Mouse (Mus musculus): Measurements from ENCODE around the gene Tango6. TPM values are rescaled to one million over a fixed set of nuclear protein-coding genes. Genes with fewer than 3 reads are reported as not detected.

Gene Tango6
- polyA plus RNA-seq, 1 experiment: not detected

- Histone ChIP-seq H3K4me3 (ENCODE audit: insufficient read depth, low read depth, low read length) (no peak overlapping the region), H3K27ac (ENCODE audit: insufficient read depth, low read depth, low read length) (no peak overlapping the region), H3K4me1 (ENCODE audit: control insufficient read depth, insufficient read depth, low read length) (peaks cover 6% of the 10 kb centered on the region)
- 22% methylated on average over 7 of the region's 7 CpGs for WGBS
- TF ChIP-seq POLR2A (IDR thresholded peaks at IDR 0.05; ENCODE audit: insufficient read depth, low read depth, low read length): no peak
Observed at GRCm38 (mm10) chr8:106761867-106762523, 79.1 kb downstream of the Tango6 start.

GRCm38 (mm10) chr8:106764529-106764928 is 81.7 kb downstream of the Tango6 start:
- peaks cover 6% of the 10 kb centered on the region for H3K4me1 ChIP-seq (ENCODE audit: control insufficient read depth, insufficient read depth, low read length)
- no peak overlapping the region for H3K27ac ChIP-seq (ENCODE audit: insufficient read depth, low read depth, low read length)
- no peak overlapping the region for H3K4me3 ChIP-seq (ENCODE audit: insufficient read depth, low read depth, low read length)
- WGBS: 85% methylated on average over 1 of the region's 1 CpGs
- TF ChIP-seq POLR2A (IDR thresholded peaks at IDR 0.05; ENCODE audit: insufficient read depth, low read depth, low read length) (no peak), CTCF (IDR thresholded peaks at IDR 0.05; ENCODE audit: insufficient read depth, low read depth, low read length) (no peak)

GRCm38 (mm10) chr8:106765570-106765969 is 82.7 kb downstream of the Tango6 start:
- Histone ChIP-seq H3K4me1 (ENCODE audit: control insufficient read depth, insufficient read depth, low read length) (peaks cover 6% of the 10 kb centered on the region), H3K4me3 (ENCODE audit: insufficient read depth, low read depth, low read length) (no peak overlapping the region), H3K27ac (ENCODE audit: insufficient read depth, low read depth, low read length) (no peak overlapping the region)
- TF ChIP-seq POLR2A (IDR thresholded peaks at IDR 0.05; ENCODE audit: insufficient read depth, low read depth, low read length) (no peak), CTCF (IDR thresholded peaks at IDR 0.05; ENCODE audit: insufficient read depth, low read depth, low read length) (no peak)
- WGBS: 96% methylated on average over 2 of the region's 2 CpGs

GRCm38 (mm10) chr8:106766736-106767135 is 83.9 kb downstream of the Tango6 start:
- no peak overlapping the region for H3K4me3 ChIP-seq (ENCODE audit: insufficient read depth, low read depth, low read length)
- peaks cover 3% of the 10 kb centered on the region for H3K4me1 ChIP-seq (ENCODE audit: control insufficient read depth, insufficient read depth, low read length)
- no peak for TF ChIP-seq CTCF (IDR thresholded peaks at IDR 0.05; ENCODE audit: insufficient read depth, low read depth, low read length)
- TF ChIP-seq POLR2A (IDR thresholded peaks at IDR 0.05; ENCODE audit: insufficient read depth, low read depth, low read length): no peak
- 94% methylated on average over 5 of the region's 5 CpGs for WGBS
- no peak overlapping the region for H3K27ac ChIP-seq (ENCODE audit: insufficient read depth, low read depth, low read length)

- no peak overlapping the region for H3K4me3 ChIP-seq (ENCODE audit: insufficient read depth, low read depth, low read length)
- 90% methylated on average over 13 of the region's 13 CpGs for WGBS
- TF ChIP-seq POLR2A (IDR thresholded peaks at IDR 0.05; ENCODE audit: insufficient read depth, low read depth, low read length) (no peak), CTCF (IDR thresholded peaks at IDR 0.05; ENCODE audit: insufficient read depth, low read depth, low read length) (no peak)
- H3K27ac ChIP-seq (ENCODE audit: insufficient read depth, low read depth, low read length): no peak overlapping the region
- H3K4me1 ChIP-seq (ENCODE audit: control insufficient read depth, insufficient read depth, low read length): no peaks in the 10 kb centered on the region
Observed at GRCm38 (mm10) chr8:106769147-106769805, 86.4 kb downstream of the Tango6 start.

GRCm38 (mm10) chr8:106770596-106771179 is 87.8 kb downstream of the Tango6 start:
- no peak overlapping the region for H3K4me3 ChIP-seq (ENCODE audit: insufficient read depth, low read depth, low read length)
- 91% methylated on average over 9 of the region's 9 CpGs for WGBS
- TF ChIP-seq CTCF (IDR thresholded peaks at IDR 0.05; ENCODE audit: insufficient read depth, low read depth, low read length) (no peak), POLR2A (IDR thresholded peaks at IDR 0.05; ENCODE audit: insufficient read depth, low read depth, low read length) (no peak)
- H3K27ac ChIP-seq (ENCODE audit: insufficient read depth, low read depth, low read length): no peak overlapping the region
- no peaks in the 10 kb centered on the region for H3K4me1 ChIP-seq (ENCODE audit: control insufficient read depth, insufficient read depth, low read length)

GRCm38 (mm10) chr8:106772094-106772493 is 89.2 kb downstream of the Tango6 start:
- WGBS: 87% methylated on average over 6 of the region's 6 CpGs

GRCm38 (mm10) chr8:106772501-106772900 is 89.6 kb downstream of the Tango6 start:
- H3K4me3 ChIP-seq (ENCODE audit: insufficient read depth, low read depth, low read length): no peak overlapping the region
- no peaks in the 10 kb centered on the region for H3K4me1 ChIP-seq (ENCODE audit: control insufficient read depth, insufficient read depth, low read length)
- WGBS: 98% methylated on average over 3 of the region's 3 CpGs
- no peak overlapping the region for H3K27ac ChIP-seq (ENCODE audit: insufficient read depth, low read depth, low read length)
- TF ChIP-seq POLR2A (IDR thresholded peaks at IDR 0.05; ENCODE audit: insufficient read depth, low read depth, low read length) (no peak), CTCF (IDR thresholded peaks at IDR 0.05; ENCODE audit: insufficient read depth, low read depth, low read length) (no peak)

More at GRCm38 (mm10) chr8:106772094-106772493, 89.2 kb downstream of the Tango6 start:
- H3K4me3 ChIP-seq (ENCODE audit: insufficient read depth, low read depth, low read length): no peak overlapping the region
- H3K4me1 ChIP-seq (ENCODE audit: control insufficient read depth, insufficient read depth, low read length): no peaks in the 10 kb centered on the region
- H3K27ac ChIP-seq (ENCODE audit: insufficient read depth, low read depth, low read length): no peak overlapping the region
- TF ChIP-seq CTCF (IDR thresholded peaks at IDR 0.05; ENCODE audit: insufficient read depth, low read depth, low read length): no peak
- no peak for TF ChIP-seq POLR2A (IDR thresholded peaks at IDR 0.05; ENCODE audit: insufficient read depth, low read depth, low read length)

Data from olfactory bulb, adult 2 months (tissue).